Mouse (Mus musculus) embryo, embryonic 10.5 days (tissue): ENCODE measurements around the gene Apobec4.
A peak's percentile ranks its signal among the peaks of the same experiment; 100 is the strongest.

Experiments
- DNase-seq: peaks from one replicate; pipeline ENCODE4 v3.0.0-alpha.2; 2015; ENCODE audit warnings: low spot score

Gene Apobec4

DNA sequence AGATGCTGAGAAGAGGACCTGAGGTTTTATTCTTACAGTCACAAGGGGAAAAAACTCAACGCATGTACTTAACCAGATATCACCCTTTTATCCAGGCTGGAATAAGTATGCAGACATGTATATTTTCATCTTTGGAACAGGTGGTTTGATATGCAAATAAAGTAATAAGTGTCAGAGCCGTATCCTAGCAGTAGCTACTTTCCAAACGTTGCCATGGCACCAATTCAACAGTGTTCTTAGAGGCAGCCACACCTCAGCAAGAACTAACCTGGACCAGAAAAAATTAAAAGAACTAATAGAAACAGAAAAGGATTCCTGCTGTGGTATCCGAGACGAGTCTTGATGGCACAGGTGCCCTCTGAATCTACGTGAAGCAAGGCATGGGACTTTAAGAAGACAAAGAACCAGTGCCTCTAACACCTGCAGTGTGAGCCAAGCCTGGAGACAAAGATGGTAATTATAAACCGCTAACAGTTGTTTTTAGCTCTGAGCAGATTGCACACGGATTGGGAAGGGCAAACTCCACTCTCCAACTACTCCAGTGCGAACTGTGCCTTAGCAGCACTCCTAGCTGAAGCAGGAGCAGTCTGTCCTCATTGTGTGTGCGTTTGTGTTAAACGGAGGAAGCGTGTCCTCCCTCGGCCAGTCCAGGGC lies at the start of gene Apobec4:
Apobec4 (plus strand) TSS at position 240 of the 654 bp plus-strand sequence.
- no peak for DNase-seq

DNA sequence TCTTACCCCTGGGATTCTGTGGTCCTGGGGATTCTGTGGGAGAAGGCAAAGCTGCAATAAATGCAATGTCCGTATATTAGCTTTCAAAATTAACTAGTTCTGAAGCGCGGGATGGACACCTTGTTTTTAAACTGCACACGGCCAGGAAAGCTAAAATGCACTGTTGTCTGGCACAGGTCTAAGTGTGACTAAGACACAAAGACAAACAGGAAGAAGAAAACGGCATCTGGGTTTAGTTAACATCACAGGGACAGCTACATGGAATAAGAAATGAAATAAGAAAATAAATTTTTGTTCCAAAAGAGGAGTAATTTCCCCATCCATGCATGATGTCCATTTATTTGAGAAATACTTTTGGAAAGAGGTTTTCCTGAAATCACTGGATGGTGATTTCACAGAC lies 49.3 kb upstream of the Apobec4 start:
- DNase-seq = no peak

- DNase-seq = no peak
These were observed 47.4 kb upstream of the Apobec4 start for GRCm38 (mm10) chr1:152702920-152703319.

- DNase-seq = no peak
These were observed 46.4 kb upstream of the Apobec4 start for GRCm38 (mm10) chr1:152703941-152704340.

DNA sequence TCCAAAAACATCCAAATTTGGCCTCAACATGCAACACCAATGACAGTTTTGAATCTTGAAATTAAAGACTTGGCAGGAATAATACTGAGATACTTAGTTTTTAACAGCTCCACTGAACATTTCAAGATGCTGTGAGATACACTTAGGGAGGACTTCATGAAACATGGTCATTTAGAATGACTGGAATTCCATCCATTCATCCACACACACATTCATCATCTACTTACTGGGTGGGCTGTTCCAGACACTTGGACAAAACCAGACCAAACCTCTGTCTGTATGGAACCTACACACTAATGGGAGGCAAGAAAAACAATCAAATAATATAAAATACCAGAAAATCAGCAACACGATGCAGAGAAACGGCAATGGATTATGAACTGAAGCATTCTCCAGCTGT lies 42.8 kb upstream of the Apobec4 start:
- DNase-seq = no peak

GRCm38 (mm10) chr1:152711037-152711436 lies 39.3 kb upstream of the Apobec4 start:
- no peak for DNase-seq

- DNase-seq = no peak
These were observed 36.4 kb upstream of the Apobec4 start for GRCm38 (mm10) chr1:152713924-152714323.

- DNase-seq = no peak
These were observed 35.9 kb upstream of the Apobec4 start for GRCm38 (mm10) chr1:152714405-152714804.

DNA sequence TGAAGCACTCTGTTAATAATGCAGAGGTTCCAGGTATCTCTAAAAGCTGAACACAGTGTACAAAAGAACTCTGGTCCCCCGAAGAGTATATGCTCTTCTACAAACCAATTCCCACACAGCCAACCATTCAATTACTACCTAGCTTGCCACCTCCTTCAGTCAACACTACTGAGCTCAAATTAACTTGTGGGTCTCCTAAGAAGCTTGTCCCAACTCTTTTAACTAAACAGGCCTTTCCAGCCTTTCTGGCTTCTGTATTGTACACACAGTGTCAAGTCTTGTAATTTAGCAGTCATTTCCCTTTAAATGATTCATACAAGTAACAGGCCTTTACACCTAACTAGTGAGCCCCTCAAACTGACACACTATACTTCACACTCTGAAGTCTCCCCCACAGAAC lies 33.0 kb upstream of the Apobec4 start:
- DNase-seq = no peak

DNA sequence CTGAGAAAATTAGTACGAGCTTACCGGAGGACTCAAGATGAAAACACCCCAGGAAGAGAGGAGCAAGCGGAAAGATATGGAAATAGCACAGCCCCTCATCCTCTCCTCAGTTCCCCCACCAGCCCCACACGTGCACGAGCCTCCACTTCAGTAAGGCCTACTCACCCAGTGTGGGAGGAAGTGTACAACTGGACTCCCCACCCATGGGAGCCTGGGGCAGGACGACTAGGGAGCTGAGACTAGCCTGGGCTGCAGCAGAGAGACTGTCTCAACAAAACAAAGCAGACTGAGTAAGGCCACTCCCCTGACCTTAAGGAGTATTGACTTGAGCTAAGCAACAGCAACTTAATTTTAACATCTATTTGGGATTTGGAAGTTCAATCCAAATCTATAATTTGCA lies 32.2 kb upstream of the Apobec4 start:
- no peak for DNase-seq

GRCm38 (mm10) chr1:152720969-152721368 lies 29.4 kb upstream of the Apobec4 start:
- DNase-seq = no peak

GRCm38 (mm10) chr1:152721535-152722198 lies 28.7 kb upstream of the Apobec4 start:
- no peak for DNase-seq

- peak; percentile 28 for DNase-seq
These were observed 26.1 kb upstream of the Apobec4 start for GRCm38 (mm10) chr1:152724286-152724685.

DNA sequence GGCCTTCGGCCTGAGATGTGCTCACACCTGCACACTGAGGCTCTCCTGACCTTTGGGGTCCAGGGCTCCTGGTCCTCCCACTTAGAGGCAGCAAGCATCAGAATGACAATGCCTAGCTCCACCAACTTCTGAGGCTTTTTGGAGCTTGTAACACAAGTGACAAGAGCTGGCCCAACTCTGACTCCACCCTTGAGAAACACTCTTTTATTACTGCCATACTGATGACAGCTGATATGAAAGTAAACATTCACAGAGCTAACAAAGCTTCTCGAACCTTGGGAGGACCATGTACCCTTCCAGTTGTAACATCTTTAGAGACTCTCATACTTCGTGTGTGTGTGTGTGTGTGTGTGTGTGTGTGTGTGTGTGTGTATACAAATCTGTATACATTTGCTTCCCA lies 24.3 kb upstream of the Apobec4 start:
- no peak for DNase-seq

DNA sequence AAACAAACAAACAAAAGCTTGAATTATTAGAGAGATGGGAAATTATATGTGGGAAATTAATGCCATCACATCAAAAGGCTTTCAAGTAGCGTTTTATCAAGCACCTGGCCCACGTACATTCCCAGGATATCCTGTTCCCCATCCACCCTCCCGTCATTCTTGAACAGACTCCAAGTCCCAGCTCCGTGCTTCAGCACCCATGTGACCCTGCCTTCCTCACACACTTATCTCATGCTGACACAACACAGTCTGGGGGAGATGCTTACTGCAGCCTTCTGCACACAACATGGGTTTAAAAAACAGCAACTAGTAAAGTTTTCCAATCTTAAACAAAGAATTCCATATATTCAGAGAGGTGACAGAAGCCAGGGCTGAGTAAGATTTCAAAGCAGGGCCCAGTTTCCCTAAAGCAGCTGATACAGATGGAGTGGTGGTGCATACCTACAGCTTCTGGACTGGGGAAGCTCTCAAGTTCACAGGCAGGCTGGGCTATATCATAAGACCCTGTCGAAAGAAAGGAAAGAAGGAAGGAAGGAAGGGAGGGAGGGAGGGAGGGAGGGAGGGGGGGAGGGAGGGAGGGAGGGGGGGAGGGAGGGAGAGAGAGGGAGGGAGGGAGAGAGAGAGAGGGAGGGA lies 22.6 kb upstream of the Apobec4 start:
- DNase-seq = no peak

GRCm38 (mm10) chr1:152738793-152739192 lies 11.6 kb upstream of the Apobec4 start:
- DNase-seq = no peak

- DNase-seq = no peak
These were observed 11.0 kb upstream of the Apobec4 start for GRCm38 (mm10) chr1:152739374-152739773.

DNA sequence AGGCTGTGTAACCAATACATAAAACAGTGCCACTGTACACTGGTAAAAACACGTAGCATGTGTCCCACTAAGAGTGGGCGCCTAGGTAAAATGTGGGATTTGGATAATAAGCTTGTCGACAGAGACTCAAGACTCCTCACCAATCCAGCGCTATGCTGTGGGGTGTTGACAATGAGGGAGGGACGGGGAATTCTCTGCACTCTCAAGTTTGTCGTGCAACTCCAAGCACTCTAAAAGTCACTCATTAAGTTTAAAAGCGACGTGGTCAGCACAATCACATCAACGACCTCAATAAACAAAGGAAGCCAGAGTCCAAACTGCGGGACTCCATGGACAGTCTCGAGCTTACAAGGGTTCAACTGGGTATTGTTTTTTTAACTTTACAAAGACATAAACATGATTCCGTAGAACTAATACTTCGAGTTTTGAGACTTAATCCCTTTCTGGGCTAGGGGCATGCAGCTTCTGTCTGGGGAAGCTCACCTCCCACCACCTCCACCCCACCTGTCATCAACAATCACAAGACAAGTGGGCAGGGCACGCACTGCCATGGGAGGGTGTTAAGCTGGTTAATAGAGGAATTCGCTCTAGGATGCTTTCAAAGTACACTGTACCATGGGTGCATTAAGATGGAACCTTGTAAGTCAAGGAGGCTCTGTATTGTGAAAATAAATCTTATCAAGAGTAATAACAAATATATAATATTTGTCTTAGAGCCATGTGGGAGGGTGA lies 7.1 kb upstream of the Apobec4 start:
- DNase-seq = no peak

GRCm38 (mm10) chr1:152746426-152746825 lies 3.9 kb upstream of the Apobec4 start:
- peak; percentile 90 for DNase-seq

- DNase-seq = no peak
These were observed 1.1 kb upstream of the Apobec4 start for GRCm38 (mm10) chr1:152749276-152749675.

DNA sequence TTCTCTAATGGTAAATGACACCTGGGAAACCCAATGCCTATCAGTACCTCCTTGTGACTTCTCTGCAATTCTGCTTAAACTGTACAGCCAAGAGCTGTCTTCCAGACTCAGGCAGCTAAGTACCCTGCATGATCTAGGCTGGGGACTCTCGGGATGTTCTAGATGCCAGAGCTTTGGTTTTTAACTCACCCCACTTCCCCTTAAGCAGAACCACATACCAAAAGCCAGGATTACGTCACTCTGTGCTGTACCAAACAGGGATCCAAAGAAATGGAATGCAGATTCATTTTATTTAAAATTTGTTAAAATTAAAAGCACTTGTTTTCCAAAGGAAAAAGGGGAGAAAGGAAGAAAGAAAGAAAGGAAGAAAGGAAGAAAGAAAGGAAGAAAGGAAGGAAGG lies 11.4 kb downstream of the Apobec4 start:
- no peak for DNase-seq

DNA sequence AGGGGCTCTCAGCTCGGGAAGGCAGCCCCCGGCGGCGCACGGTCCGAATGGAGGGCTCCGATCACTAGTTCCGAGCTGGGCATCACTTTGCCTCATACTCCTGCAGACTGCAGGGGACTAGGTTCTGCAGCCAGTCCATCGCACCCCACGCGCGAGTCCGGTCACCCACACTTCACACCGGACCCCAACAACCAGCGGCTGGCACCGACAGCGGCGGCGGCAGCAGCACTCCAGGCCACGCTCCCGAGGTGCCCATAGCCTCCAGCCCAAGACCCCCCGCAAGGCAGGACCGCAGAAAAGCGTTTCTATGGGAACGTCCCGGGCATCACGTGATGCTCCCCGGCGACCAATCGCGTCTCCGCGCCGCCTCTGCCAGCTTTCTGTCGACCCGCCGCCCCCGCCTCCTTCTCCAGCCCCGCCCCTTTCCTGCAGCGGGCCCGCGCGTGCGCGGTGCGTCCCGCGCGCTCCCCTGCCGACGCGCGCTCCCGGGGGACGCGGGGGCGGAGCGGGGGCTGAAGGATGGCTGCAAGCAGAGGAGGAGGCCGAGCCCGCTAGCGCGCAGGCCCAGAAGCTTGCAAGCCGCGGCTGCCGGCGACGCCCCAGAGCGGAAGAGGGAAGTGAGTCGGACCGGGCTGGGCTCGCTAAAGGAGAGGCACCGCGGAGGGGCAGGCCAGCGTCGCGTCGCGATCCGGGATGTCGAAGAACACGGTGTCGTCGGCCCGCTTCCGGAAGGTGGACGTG lies 15.9 kb downstream of the Apobec4 start, which contains the start of the genes Rgl1 and Arpc5:
Rgl1 (minus strand) TSS at position 320 of the 741 bp plus-strand sequence.
Arpc5 (plus strand) TSS at position 511 of the 741 bp plus-strand sequence.
- DNase-seq = peak; percentile 97
